Mouse (Mus musculus): ENCODE measurements at regions not wholly inside any gene's neighbourhood (a gene's known extent, or its start where the extent isn't known, plus 50 kb on each side); places are given as distances from the start of the nearest gene placed in this dataset.

GRCm38 (mm10) chr17:82827841-82828240, 387.3 kb upstream of the Pkdcc start:
- no peak overlapping the region for H3K27ac ChIP-seq (ENCODE audit: low read depth, low read length)
- WGBS: 88% methylated on average over 8 of the region's 8 CpGs
- no peaks in the 10 kb centered on the region for H3K36me3 ChIP-seq (ENCODE audit: insufficient read depth)
- ATAC-seq: no peak
- H3K27me3 ChIP-seq (ENCODE audit: insufficient read depth, low read length): no peaks in the 10 kb centered on the region
- no peak for TF ChIP-seq CTCF (IDR thresholded peaks at IDR 0.05; ENCODE audit: low read depth)
- H3K9me3 ChIP-seq (ENCODE audit: low read length): no peaks in the 10 kb centered on the region
- DNase-seq: no peak
- no peaks in the 10 kb centered on the region for H3K4me1 ChIP-seq (ENCODE audit: insufficient read depth)
- no peak overlapping the region for H3K9ac ChIP-seq
- no peak overlapping the region for H3K4me3 ChIP-seq (ENCODE audit: low read depth, low read length)
- H3K4me2 ChIP-seq (ENCODE audit: low read depth): no peak overlapping the region

- Histone ChIP-seq H3K9me3 (ENCODE audit: low read length) (no peaks in the 10 kb centered on the region), H3K27me3 (ENCODE audit: insufficient read depth, low read length) (no peaks in the 10 kb centered on the region), H3K4me3 (ENCODE audit: low read depth, low read length) (no peak overlapping the region), H3K4me1 (ENCODE audit: insufficient read depth) (no peaks in the 10 kb centered on the region), H3K4me2 (ENCODE audit: low read depth) (no peak overlapping the region), H3K36me3 (ENCODE audit: insufficient read depth) (no peaks in the 10 kb centered on the region), H3K27ac (ENCODE audit: low read depth, low read length) (no peak overlapping the region), H3K9ac (no peak overlapping the region)
- WGBS: 73% methylated on average over 5 of the region's 5 CpGs
- no peak for TF ChIP-seq CTCF (IDR thresholded peaks at IDR 0.05; ENCODE audit: low read depth)
- ATAC-seq (no peak), DNase-seq (no peak)
Observed at GRCm38 (mm10) chr17:82828434-82828997, 386.6 kb upstream of the Pkdcc start.

- no peak for DNase-seq
- Histone ChIP-seq H3K9me3 (ENCODE audit: low read length) (no peaks in the 10 kb centered on the region), H3K27ac (ENCODE audit: low read depth, low read length) (no peak overlapping the region), H3K4me1 (ENCODE audit: insufficient read depth) (no peaks in the 10 kb centered on the region), H3K36me3 (ENCODE audit: insufficient read depth) (no peaks in the 10 kb centered on the region), H3K4me3 (ENCODE audit: low read depth, low read length) (no peak overlapping the region), H3K9ac (no peak overlapping the region), H3K27me3 (ENCODE audit: insufficient read depth, low read length) (no peaks in the 10 kb centered on the region), H3K4me2 (ENCODE audit: low read depth) (no peak overlapping the region)
- 95% methylated on average over 2 of the region's 2 CpGs for WGBS
- no peak for TF ChIP-seq CTCF (IDR thresholded peaks at IDR 0.05; ENCODE audit: low read depth)
- no peak for ATAC-seq
Observed at GRCm38 (mm10) chr17:82829415-82829814, 385.7 kb upstream of the Pkdcc start.

GRCm38 (mm10) chr17:82834177-82834576, 380.9 kb upstream of the Pkdcc start:
- Histone ChIP-seq H3K27ac (ENCODE audit: low read depth, low read length) (no peak overlapping the region), H3K27me3 (ENCODE audit: insufficient read depth, low read length) (no peaks in the 10 kb centered on the region), H3K4me2 (ENCODE audit: low read depth) (no peak overlapping the region), H3K9ac (no peak overlapping the region), H3K4me1 (ENCODE audit: insufficient read depth) (no peaks in the 10 kb centered on the region), H3K9me3 (ENCODE audit: low read length) (no peaks in the 10 kb centered on the region), H3K4me3 (ENCODE audit: low read depth, low read length) (no peak overlapping the region), H3K36me3 (ENCODE audit: insufficient read depth) (no peaks in the 10 kb centered on the region)
- DNase-seq (no peak), ATAC-seq (no peak)
- no peak for TF ChIP-seq CTCF (IDR thresholded peaks at IDR 0.05; ENCODE audit: low read depth)
- WGBS: 74% methylated on average over 3 of the region's 3 CpGs

- Histone ChIP-seq H3K4me3 (ENCODE audit: low read depth, low read length) (no peak overlapping the region), H3K27me3 (ENCODE audit: insufficient read depth, low read length) (no peaks in the 10 kb centered on the region), H3K9me3 (ENCODE audit: low read length) (no peaks in the 10 kb centered on the region), H3K9ac (no peak overlapping the region), H3K4me1 (ENCODE audit: insufficient read depth) (no peaks in the 10 kb centered on the region), H3K4me2 (ENCODE audit: low read depth) (no peak overlapping the region), H3K27ac (ENCODE audit: low read depth, low read length) (no peak overlapping the region), H3K36me3 (ENCODE audit: insufficient read depth) (no peaks in the 10 kb centered on the region)
- TF ChIP-seq CTCF (IDR thresholded peaks at IDR 0.05; ENCODE audit: low read depth): no peak
- ATAC-seq: no peak
- 64% methylated on average over 3 of the region's 3 CpGs for WGBS
- DNase-seq: no peak
Observed at GRCm38 (mm10) chr17:82836115-82836514, 379.0 kb upstream of the Pkdcc start.

GRCm38 (mm10) chr17:82846776-82847494, 368.2 kb upstream of the Pkdcc start:
- H3K4me3 ChIP-seq (ENCODE audit: low read depth, low read length): no peak overlapping the region
- no peak overlapping the region for H3K4me2 ChIP-seq (ENCODE audit: low read depth)
- no peaks in the 10 kb centered on the region for H3K36me3 ChIP-seq (ENCODE audit: insufficient read depth)
- no peak overlapping the region for H3K9ac ChIP-seq
- ATAC-seq (no peak), DNase-seq (no peak)
- no peaks in the 10 kb centered on the region for H3K27me3 ChIP-seq (ENCODE audit: insufficient read depth, low read length)
- WGBS: 78% methylated on average over 5 of the region's 5 CpGs
- H3K4me1 ChIP-seq (ENCODE audit: insufficient read depth): no peaks in the 10 kb centered on the region
- no peaks in the 10 kb centered on the region for H3K9me3 ChIP-seq (ENCODE audit: low read length)
- TF ChIP-seq CTCF (IDR thresholded peaks at IDR 0.05; ENCODE audit: low read depth): no peak
- no peak overlapping the region for H3K27ac ChIP-seq (ENCODE audit: low read depth, low read length)

All from forebrain, postnatal 0 days (tissue).